Mouse (Mus musculus) MEL (cell line): ENCODE measurements around the gene Ano6. TPM values are rescaled to one million over a fixed set of nuclear protein-coding genes. Genes with fewer than 3 reads are reported as not detected.

ENCODE experiments used
- DNase-seq: peaks from one replicate; pipeline ENCODE4 v3.0.0; 2011; ENCODE audit warnings: low read depth, low spot score
- H3K27ac ChIP-seq: 2 replicates; pipeline ENCODE4 v1.5.1; 2012; ENCODE audit warnings: low read depth, mild to moderate bottlenecking, control low read depth, low read length, moderate library complexity; ENCODE audit not compliant: control insufficient read depth
- H3K27me3 ChIP-seq, 2 experiments: fragments of 150-350 bp in 1 of 2; sonication (generic) in 1 of 2; 2 replicates each; pipeline ENCODE4 v1.6.1; 2012; ENCODE audit warnings: low read length in 2 of 2, mild to moderate bottlenecking in 2 of 2, improper control_type of control experiment in 1 of 2, moderate library complexity in 1 of 2; ENCODE audit not compliant: insufficient read depth in 2 of 2, control insufficient read depth in 1 of 2
- H3K36me3 ChIP-seq, 2 experiments: 2 replicates each; pipeline ENCODE4 v1.6.1; 2012 to 2014; ENCODE audit warnings: low read length in 2 of 2, improper control_type of control experiment in 1 of 2, inconsistent platforms in 1 of 2, mild to moderate bottlenecking in 1 of 2; ENCODE audit not compliant: insufficient read depth in 2 of 2, control insufficient read depth in 1 of 2
- H3K4me1 ChIP-seq, 2 experiments: fragments of 150-350 bp in 1 of 2; sonication (generic) in 1 of 2; 2 replicates each; pipeline ENCODE4 v1.6.1; 2012; ENCODE audit warnings: low read length in 2 of 2, improper control_type of control experiment in 1 of 2, mild to moderate bottlenecking in 1 of 2; ENCODE audit not compliant: insufficient read depth in 2 of 2, control insufficient read depth in 1 of 2
- H3K4me3 ChIP-seq, 2 experiments: fragments of 150-350 bp in 1 of 2; sonication (generic) in 1 of 2; 2 replicates each; pipeline ENCODE4 v1.5.1; 2012; ENCODE audit warnings: low read depth in 2 of 2, low read length in 2 of 2, mild to moderate bottlenecking in 2 of 2, moderate library complexity in 2 of 2, control low read depth in 1 of 2, improper control_type of control experiment in 1 of 2; ENCODE audit not compliant: control insufficient read depth in 1 of 2, insufficient read depth in 1 of 2
- H3K79me2 ChIP-seq: 2 replicates; pipeline ENCODE4 v1.6.1; 2012; ENCODE audit warnings: mild to moderate bottlenecking, low read length, moderate library complexity; ENCODE audit not compliant: control insufficient read depth, poor library complexity, insufficient read depth
- H3K9ac ChIP-seq: 2 replicates; pipeline ENCODE4 v1.6.1; 2012; ENCODE audit warnings: low read depth, mild to moderate bottlenecking, control low read depth, low read length, moderate library complexity; ENCODE audit not compliant: control insufficient read depth, poor library complexity, severe bottlenecking
- H3K9me3 ChIP-seq: fragments of 150-350 bp; sonication (generic); replicated peaks from 2 replicates; pipeline ENCODE4 v1.6.1; 2012; ENCODE audit warnings: mild to moderate bottlenecking, low read length, improper control_type of control experiment, moderate library complexity; ENCODE audit not compliant: insufficient read depth
- CTCF ChIP-seq, 3 experiments: IDR thresholded peaks in 2 of 3; conservative IDR thresholded peaks in 1 of 3; 2 replicates each; pipeline ENCODE4 v1.5.1; 2011 to 2012; ENCODE audit warnings: low read length in 3 of 3, low read depth in 2 of 3, mild to moderate bottlenecking in 2 of 3, improper control_type of control experiment in 1 of 3, inconsistent platforms in 1 of 3, mixed read lengths in 1 of 3, moderate library complexity in 1 of 3; ENCODE audit not compliant: control insufficient read depth in 1 of 3, insufficient read depth in 1 of 3, poor library complexity in 1 of 3, severe bottlenecking in 1 of 3
- ETS1 ChIP-seq: IDR thresholded peaks from 2 replicates; pipeline ENCODE4 v1.6.1; 2012; ENCODE audit warnings: low read depth, mild to moderate bottlenecking, inconsistent platforms, low read length, improper control_type of control experiment, moderate library complexity
- GABPA ChIP-seq: IDR thresholded peaks from 2 replicates; pipeline ENCODE4 v1.6.1; 2012; ENCODE audit warnings: low read depth, mild to moderate bottlenecking, inconsistent platforms, low read length, improper control_type of control experiment, moderate library complexity
- GATA1 ChIP-seq: IDR thresholded peaks from 2 replicates; pipeline ENCODE4 v1.6.1; 2011; ENCODE audit warnings: low read depth, low read length, improper control_type of control experiment
- HCFC1 ChIP-seq: IDR thresholded peaks from 2 replicates; pipeline ENCODE4 v1.6.1; 2012; ENCODE audit warnings: low read depth, mild to moderate bottlenecking, inconsistent platforms, low read length, improper control_type of control experiment, moderate library complexity
- MXI1 ChIP-seq: IDR thresholded peaks from 2 replicates; pipeline ENCODE4 v1.6.1; 2011; ENCODE audit warnings: mild to moderate bottlenecking, low read depth, low read length, improper control_type of control experiment
- MYC ChIP-seq: IDR thresholded peaks from 2 replicates; pipeline ENCODE4 v1.6.1; 2011; ENCODE audit warnings: low read depth, mild to moderate bottlenecking, low read length, improper control_type of control experiment, moderate library complexity
- NELFE ChIP-seq: IDR thresholded peaks from 2 replicates; pipeline ENCODE4 v1.6.1; 2011; ENCODE audit warnings: low read depth, low read length, improper control_type of control experiment
- POLR2A ChIP-seq, 2 experiments: IDR thresholded peaks; 2 replicates each; pipeline ENCODE4 v1.6.1; 2011 to 2012; ENCODE audit warnings: low read length in 2 of 2, mild to moderate bottlenecking in 2 of 2, control low read depth in 1 of 2, improper control_type of control experiment in 1 of 2, low read depth in 1 of 2, moderate library complexity in 1 of 2; ENCODE audit not compliant: control insufficient read depth in 1 of 2, insufficient read depth in 1 of 2, poor library complexity in 1 of 2
- SIN3A ChIP-seq: IDR thresholded peaks from 2 replicates; pipeline ENCODE4 v1.6.1; 2012; ENCODE audit warnings: low read length, improper control_type of control experiment, inconsistent platforms
- SMC3 ChIP-seq: IDR thresholded peaks from 2 replicates; pipeline ENCODE4 v1.6.1; 2011; ENCODE audit warnings: low read depth, low read length, improper control_type of control experiment
- USF1 ChIP-seq: IDR thresholded peaks from 2 replicates; pipeline ENCODE4 v1.6.1; 2014; ENCODE audit warnings: low read depth, mild to moderate bottlenecking, inconsistent platforms, low read length, improper control_type of control experiment, moderate library complexity
- ZMIZ1 ChIP-seq: IDR thresholded peaks from 2 replicates; pipeline ENCODE4 v1.6.1; 2012; ENCODE audit warnings: low read depth, mild to moderate bottlenecking, inconsistent platforms, low read length, improper control_type of control experiment, moderate library complexity
- ZNF384 ChIP-seq: IDR thresholded peaks from 2 replicates; pipeline ENCODE4 v1.6.1; 2012; ENCODE audit warnings: low read depth, mild to moderate bottlenecking, inconsistent platforms, low read length, improper control_type of control experiment
- polyA plus RNA-seq, 2 experiments: library from polyadenylated mRNA; stranded (reverse) in 1 of 2; unstranded in 1 of 2; fragments of >175 nt in 1 of 2; fragments of >200 nt in 1 of 2; gene quantifications; 2 replicates each; pipeline versions ENCODE4 v1.2.1 to v1.2.4; 2012; ENCODE audit warnings: low replicate concordance in 2 of 2, low read depth in 1 of 2; ENCODE audit not compliant: insufficient read length in 2 of 2, insufficient read depth in 1 of 2, missing spikeins in 1 of 2
- total RNA-seq: library from RNA; depleted of rRNA; stranded (reverse); fragments of 300-350 nt; gene quantifications from 2 replicates; pipeline ENCODE4 v1.2.3, GENCODE M21; 2012

Ano6 gene
- total and polyA plus RNA-seq, 3 experiments: 54.8 to 66.6 (median 61.4) TPM

- TF ChIP-seq HCFC1 (no peak), ZNF384 (peak; percentile 53), MYC (no peak), CTCF (IDR thresholded peaks at IDR 0.05 in 2 of 3, conservative IDR thresholded peaks at IDR 0.05 in 1 of 3; ENCODE audit: control insufficient read depth in 1 of 3, insufficient read depth in 1 of 3, low read depth in 2 of 3, low read length in 3 of 3, poor library complexity in 1 of 3, severe bottlenecking in 1 of 3) (no peak), MXI1 (peak; percentile 44; the same call in 1 of the 2 replicates), SMC3 (no peak), ZMIZ1 (no peak), POLR2A (IDR thresholded peaks at IDR 0.05; ENCODE audit: control insufficient read depth in 1 of 2, insufficient read depth in 1 of 2, low read depth in 1 of 2, low read length in 2 of 2, poor library complexity in 1 of 2) (no peak), ETS1 (peak; percentile 48; the same call in 1 of the 2 replicates), GATA1 (peak; percentile 56)
- TF ChIP-seq, all 39 proteins: peak for 4
- H3K4me3 ChIP-seq: no peak overlapping the region
- H3K9ac ChIP-seq: no peak overlapping the region
- H3K27ac ChIP-seq: no peak overlapping the region
- H3K27me3 ChIP-seq: no peaks in the 10 kb centered on the region
- DNase-seq: peak; percentile 52
- peaks cover 0 to 5% of the 10 kb centered on the region in 2 experiments; a peak in 2 of 4 replicates for H3K4me1 ChIP-seq
- H3K36me3 ChIP-seq: peaks cover 9 to 11% of the 10 kb centered on the region in 2 experiments
- H3K9me3 ChIP-seq: no peaks in the 10 kb centered on the region
- H3K79me2 ChIP-seq: peaks cover 32% of the 10 kb centered on the region
These were observed 99.7 kb downstream of the Ano6 start for GRCm38 (mm10) chr15:95890368-95890767.

DNA sequence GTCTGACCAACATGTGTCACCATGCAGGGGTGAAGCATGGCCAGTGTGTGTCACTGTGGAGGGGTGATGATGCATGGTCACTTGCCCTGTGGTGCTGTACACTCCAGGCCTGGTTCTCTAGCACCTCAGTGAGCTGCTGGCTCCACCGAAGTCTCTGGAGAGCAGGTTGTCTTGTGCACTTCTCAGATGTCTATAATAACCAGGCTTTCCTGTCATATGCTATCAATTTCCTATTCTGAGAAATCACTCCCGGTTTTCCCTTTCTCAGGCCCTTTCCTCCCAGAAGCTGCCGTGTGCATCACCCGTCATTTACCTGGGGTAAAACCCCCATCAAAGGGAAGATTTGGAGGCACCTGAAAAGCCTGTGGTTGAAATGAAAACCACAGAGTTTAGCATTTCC is 101.5 kb downstream of the Ano6 start:
- no peaks in the 10 kb centered on the region for H3K9me3 ChIP-seq
- TF ChIP-seq MYC: no peak
- no peak for TF ChIP-seq MXI1
- TF ChIP-seq SIN3A: no peak
- TF ChIP-seq GABPA: no peak
- H3K4me1 ChIP-seq: peaks cover 0 to 5% of the 10 kb centered on the region in 2 experiments; a peak in 1 of 4 replicates
- no peak for DNase-seq
- H3K79me2 ChIP-seq: peaks cover 22% of the 10 kb centered on the region
- no peaks in the 10 kb centered on the region for H3K27me3 ChIP-seq
- peaks cover 7 to 15% of the 10 kb centered on the region in 2 experiments for H3K36me3 ChIP-seq
- H3K27ac ChIP-seq: no peak overlapping the region
- H3K4me3 ChIP-seq: no peak overlapping the region
- H3K9ac ChIP-seq: no peak overlapping the region

DNA sequence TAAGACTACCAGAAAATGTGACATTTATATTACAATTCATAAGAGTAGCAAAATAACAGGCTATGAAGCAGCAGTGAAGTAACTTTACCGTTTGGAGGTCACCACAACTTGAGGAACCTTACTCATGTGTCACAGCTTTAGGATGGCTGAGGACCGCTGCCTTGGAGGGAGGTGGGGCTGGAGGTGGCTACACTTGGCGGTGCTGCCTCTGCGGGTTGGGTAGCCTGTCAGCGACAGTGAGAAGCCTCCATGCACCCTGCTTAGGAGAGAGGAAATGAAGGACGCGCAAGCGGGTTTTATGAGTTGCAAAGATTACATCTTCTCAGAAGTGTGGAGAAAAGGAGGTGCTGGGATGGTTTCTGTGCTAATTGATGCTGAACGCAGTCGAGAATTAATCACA is 102.3 kb downstream of the Ano6 start:
- DNase-seq: no peak
- TF ChIP-seq NELFE: no peak
- TF ChIP-seq HCFC1: no peak
- no peak for TF ChIP-seq USF1
- peaks cover 7 to 16% of the 10 kb centered on the region in 2 experiments for H3K36me3 ChIP-seq

More for the DNA sequence above, 102.3 kb downstream of the Ano6 start:
- Histone ChIP-seq H3K9ac (no peak overlapping the region), H3K27me3 (no peaks in the 10 kb centered on the region), H3K9me3 (no peaks in the 10 kb centered on the region), H3K4me1 (peaks cover 0 to 5% of the 10 kb centered on the region in 2 experiments; a peak in 1 of 4 replicates), H3K27ac (no peak overlapping the region), H3K4me3 (no peak overlapping the region), H3K79me2 (peaks cover 23% of the 10 kb centered on the region)
